Mouse (Mus musculus): Measurements from ENCODE around the gene Mmadhc. TPM values are rescaled to one million over a fixed set of nuclear protein-coding genes. Genes with fewer than 3 reads are reported as not detected.

The Mmadhc gene
- polyA plus RNA-seq, 1 experiment from 2014 or later: 90.6 TPM

GRCm38 (mm10) chr2:50324799-50325198, 28.2 kb upstream of the Mmadhc start:
- no peak for DNase-seq
- Histone ChIP-seq H3K27me3 (ENCODE audit: insufficient read depth, low read length) (no peaks in the 10 kb centered on the region), H3K4me2 (ENCODE audit: low read depth, low read length) (no peak overlapping the region), H3K4me1 (ENCODE audit: insufficient read depth) (no peaks in the 10 kb centered on the region), H3K9me3 (ENCODE audit: low read length) (no peaks in the 10 kb centered on the region), H3K36me3 (replicated peaks; ENCODE audit: insufficient read depth, low read length) (no peaks in the 10 kb centered on the region), H3K4me3 (ENCODE audit: low read depth, low read length) (no peak overlapping the region), H3K27ac (ENCODE audit: low read depth) (no peak overlapping the region), H3K9ac (replicated peaks) (no peak overlapping the region)
- 76% methylated on average over 7 of the region's 7 CpGs for WGBS (ENCODE audit: insufficient replicate concordance)
- TF ChIP-seq CTCF (IDR thresholded peaks at IDR 0.05; ENCODE audit: low read depth): no peak
- TF ChIP-seq EP300 (IDR thresholded peaks at IDR 0.05; ENCODE audit: low read depth): no peak
- no peak for ATAC-seq

- WGBS (ENCODE audit: insufficient replicate concordance): 47% methylated on average over 9 of the region's 9 CpGs
- ATAC-seq: no peak
- no peaks in the 10 kb centered on the region for H3K36me3 ChIP-seq (replicated peaks; ENCODE audit: insufficient read depth, low read length)
- H3K4me1 ChIP-seq (ENCODE audit: insufficient read depth): no peaks in the 10 kb centered on the region
- no peak for TF ChIP-seq EP300 (IDR thresholded peaks at IDR 0.05; ENCODE audit: low read depth)
- peak; percentile 81 for TF ChIP-seq CTCF (IDR thresholded peaks at IDR 0.05; ENCODE audit: low read depth)
- no peak overlapping the region for H3K4me2 ChIP-seq (ENCODE audit: low read depth, low read length)
- H3K9ac ChIP-seq (replicated peaks): no peak overlapping the region
- no peak overlapping the region for H3K27ac ChIP-seq (ENCODE audit: low read depth)
- H3K9me3 ChIP-seq (ENCODE audit: low read length): no peaks in the 10 kb centered on the region
- DNase-seq: peak; percentile 38
- no peak overlapping the region for H3K4me3 ChIP-seq (ENCODE audit: low read depth, low read length)
- no peaks in the 10 kb centered on the region for H3K27me3 ChIP-seq (ENCODE audit: insufficient read depth, low read length)
These were observed 10.2 kb upstream of the Mmadhc start for GRCm38 (mm10) chr2:50306663-50307320.

GRCm38 (mm10) chr2:50304824-50305577, 8.4 kb upstream of the Mmadhc start:
- Histone ChIP-seq H3K4me1 (ENCODE audit: insufficient read depth) (no peaks in the 10 kb centered on the region), H3K9ac (replicated peaks) (no peak overlapping the region), H3K9me3 (ENCODE audit: low read length) (no peaks in the 10 kb centered on the region), H3K27ac (ENCODE audit: low read depth) (no peak overlapping the region), H3K36me3 (replicated peaks; ENCODE audit: insufficient read depth, low read length) (no peaks in the 10 kb centered on the region), H3K27me3 (ENCODE audit: insufficient read depth, low read length) (no peaks in the 10 kb centered on the region), H3K4me2 (ENCODE audit: low read depth, low read length) (no peak overlapping the region), H3K4me3 (ENCODE audit: low read depth, low read length) (no peak overlapping the region)
- DNase-seq (no peak), ATAC-seq (peak; percentile 97)
- TF ChIP-seq CTCF (IDR thresholded peaks at IDR 0.05; ENCODE audit: low read depth) (peak; percentile 70), EP300 (IDR thresholded peaks at IDR 0.05; ENCODE audit: low read depth) (no peak)
- 47% methylated on average over 1 of the region's 1 CpGs for WGBS (ENCODE audit: insufficient replicate concordance)

GRCm38 (mm10) chr2:50296987-50297350, 368 bp upstream of the Mmadhc start:
- 0 out of 2 replicates have a peak overlapping the region, but pooled peaks have one; percentile 13 for H3K9ac ChIP-seq (replicated peaks)

GRCm38 (mm10) chr2:50295562-50295961, 1.0 kb downstream of the Mmadhc start:
- H3K36me3 ChIP-seq (replicated peaks; ENCODE audit: insufficient read depth, low read length): peaks cover 11% of the 10 kb centered on the region
- ATAC-seq (no peak), DNase-seq (no peak)
- H3K9me3 ChIP-seq (ENCODE audit: low read length): no peaks in the 10 kb centered on the region
- H3K27me3 ChIP-seq (ENCODE audit: insufficient read depth, low read length): no peaks in the 10 kb centered on the region
- peak overlapping the region; percentile 80 for H3K9ac ChIP-seq (replicated peaks)
- H3K4me2 ChIP-seq (ENCODE audit: low read depth, low read length): peak overlapping the region; percentile 78
- no peak overlapping the region for H3K27ac ChIP-seq (ENCODE audit: low read depth)
- WGBS (ENCODE audit: insufficient replicate concordance): 34% methylated on average over 5 of the region's 5 CpGs
- no peak for TF ChIP-seq CTCF (IDR thresholded peaks at IDR 0.05; ENCODE audit: low read depth)
- no peak for TF ChIP-seq EP300 (IDR thresholded peaks at IDR 0.05; ENCODE audit: low read depth)
- peak overlapping the region; percentile 68 for H3K4me3 ChIP-seq (ENCODE audit: low read depth, low read length)
- peaks cover 24% of the 10 kb centered on the region for H3K4me1 ChIP-seq (ENCODE audit: insufficient read depth)

More at GRCm38 (mm10) chr2:50296987-50297350, 368 bp upstream of the Mmadhc start:
- TF ChIP-seq EP300 (IDR thresholded peaks at IDR 0.05; ENCODE audit: low read depth): no peak
- TF ChIP-seq CTCF (IDR thresholded peaks at IDR 0.05; ENCODE audit: low read depth): no peak
- no peaks in the 10 kb centered on the region for H3K27me3 ChIP-seq (ENCODE audit: insufficient read depth, low read length)
- H3K4me3 ChIP-seq (ENCODE audit: low read depth, low read length): peak overlapping the region; percentile 68
- DNase-seq (peak; percentile 17), ATAC-seq (no peak)
- H3K4me2 ChIP-seq (ENCODE audit: low read depth, low read length): peak overlapping the region; percentile 78
- H3K9me3 ChIP-seq (ENCODE audit: low read length): no peaks in the 10 kb centered on the region
- H3K27ac ChIP-seq (ENCODE audit: low read depth): 0 out of 2 replicates have a peak overlapping the region, but pooled peaks have one; percentile 44
- H3K4me1 ChIP-seq (ENCODE audit: insufficient read depth): peaks cover 24% of the 10 kb centered on the region
- 2% methylated on average over 9 of the region's 9 CpGs for WGBS (ENCODE audit: insufficient replicate concordance)
- peaks cover 3% of the 10 kb centered on the region; the same call in 1 of the 2 replicates for H3K36me3 ChIP-seq (replicated peaks; ENCODE audit: insufficient read depth, low read length)

- H3K4me2 ChIP-seq (ENCODE audit: low read depth, low read length): peak overlapping the region; percentile 78
- ATAC-seq: peak; percentile 18
- TF ChIP-seq CTCF (IDR thresholded peaks at IDR 0.05; ENCODE audit: low read depth) (no peak), EP300 (IDR thresholded peaks at IDR 0.05; ENCODE audit: low read depth) (0 out of 2 replicates have a peak, but pooled peaks have one; percentile 10)
- no peak for DNase-seq
- peaks cover 22% of the 10 kb centered on the region for H3K36me3 ChIP-seq (replicated peaks; ENCODE audit: insufficient read depth, low read length)
- no peak overlapping the region for H3K9ac ChIP-seq (replicated peaks)
- H3K4me1 ChIP-seq (ENCODE audit: insufficient read depth): peaks cover 24% of the 10 kb centered on the region
- peak overlapping the region; percentile 64 for H3K27ac ChIP-seq (ENCODE audit: low read depth)
- no peaks in the 10 kb centered on the region for H3K9me3 ChIP-seq (ENCODE audit: low read length)
- H3K27me3 ChIP-seq (ENCODE audit: insufficient read depth, low read length): no peaks in the 10 kb centered on the region
- H3K4me3 ChIP-seq (ENCODE audit: low read depth, low read length): no peak overlapping the region
- 43% methylated on average over 2 of the region's 2 CpGs for WGBS (ENCODE audit: insufficient replicate concordance)
These were observed 2.5 kb downstream of the Mmadhc start for GRCm38 (mm10) chr2:50294084-50294483.
